Mouse (Mus musculus) hindbrain, postnatal 0 days (tissue): ENCODE results near the gene Pim3. TPM values are rescaled to one million over a fixed set of nuclear protein-coding genes. Genes with fewer than 3 reads are reported as not detected.

ENCODE experiments used
- ATAC-seq: fragments of 200-750 bp; cut with Nextera tagmentation; 2 replicates; pipeline ENCODE4 v1.8.0; 2017; ENCODE audit warnings: mild to moderate bottlenecking, moderate TSS enrichment, moderate library complexity
- DNase-seq: peaks from one replicate; pipeline ENCODE4 v3.0.0-alpha.2; 2015; ENCODE audit warnings: low spot score
- H3K27ac ChIP-seq: fragments of 300-500 bp; sonication (generic); 2 replicates; pipeline ENCODE4 v1.5.1; 2014; ENCODE audit warnings: mild to moderate bottlenecking
- H3K27me3 ChIP-seq: fragments of 300-500 bp; sonication (generic); 2 replicates; pipeline ENCODE4 v1.6.1; 2014; ENCODE audit warnings: low read length, mixed read lengths; ENCODE audit not compliant: insufficient read depth
- H3K36me3 ChIP-seq: fragments of 300-500 bp; sonication (generic); 2 replicates; pipeline ENCODE4 v1.6.1; 2014; ENCODE audit warnings: low read length, mixed read lengths; ENCODE audit not compliant: insufficient read depth
- H3K4me1 ChIP-seq: fragments of 300-500 bp; sonication (generic); 2 replicates; pipeline ENCODE4 v1.6.1; 2014; ENCODE audit warnings: antibody characterized with exemption, low read length, mixed read lengths; ENCODE audit not compliant: insufficient read depth
- H3K4me2 ChIP-seq: fragments of 300-500 bp; sonication (generic); 2 replicates; pipeline ENCODE4 v1.6.1; 2014; ENCODE audit warnings: low read depth, mild to moderate bottlenecking, low read length, moderate library complexity, mixed read lengths
- H3K4me3 ChIP-seq: fragments of 300-500 bp; sonication (generic); 2 replicates; pipeline ENCODE4 v1.5.1; 2014; ENCODE audit warnings: low read length
- H3K9ac ChIP-seq: fragments of 300-500 bp; sonication (generic); replicated peaks from 2 replicates; pipeline ENCODE4 v1.6.1; 2014; ENCODE audit warnings: mild to moderate bottlenecking, low read length, moderate library complexity, mixed read lengths
- H3K9me3 ChIP-seq: fragments of 300-500 bp; sonication (generic); 2 replicates; pipeline ENCODE4 v1.6.1; 2016; ENCODE audit warnings: low read length, mixed read lengths
- CTCF ChIP-seq: IDR thresholded peaks from 2 replicates; pipeline ENCODE4 v1.5.1; 2016; ENCODE audit warnings: antibody characterized with exemption, control low read depth, low read depth
- WGBS: fragments of 180-500 bp; shearing (Covaris S2); extraction: QIAGEN DNeasy Blood & Tissue Kit; methylation state at CpG from one replicate; pipeline ENCODE4 v1.1.7; 2014; 5-methylcytosine and 5-hydroxymethylcytosine counted together
- polyA plus RNA-seq: library from polyadenylated mRNA; unstranded; fragments of >200 nt; fragmentation: Nextera tagmentation; extraction: Ambion mirVana; gene quantifications from 2 replicates; pipeline ENCODE4 v1.2.1, GENCODE M21; 2015
- total RNA-seq: library from RNA; depleted of rRNA; stranded (reverse); fragments of >200 nt; gene quantifications from 2 replicates; pipeline ENCODE4 v1.2.3, GENCODE M21; 2014; rRNA removed

The Pim3 gene
- total and polyA plus RNA-seq, 2 experiments from 2014 or later, result 69.8 to 104 TPM

- Histone ChIP-seq H3K9me3 (no peaks in the 10 kb centered on the region), H3K4me2 (no peak overlapping the region), H3K36me3 (no peaks in the 10 kb centered on the region), H3K4me3 (no peak overlapping the region), H3K27ac (no peak overlapping the region), H3K27me3 (no peaks in the 10 kb centered on the region), H3K4me1 (no peaks in the 10 kb centered on the region), H3K9ac (no peak overlapping the region)
- DNase-seq, result no peak
- no peak for ATAC-seq
- WGBS, result 94% methylated on average over 7 of the region's 7 CpGs
- TF ChIP-seq CTCF, result no peak
Measured at GRCm38 (mm10) chr15:88915046-88915445, 53.1 kb downstream of the Pim3 start.

Other genes starting within 250 kb of the Pim3 start
- 43.5 and 45.2 TPM in 2 replicates for gene Brd1, start 128.0 kb upstream of the Pim3 start, total RNA-seq
- gene Brd1, start 128.0 kb upstream of the Pim3 start, polyA plus RNA-seq, result 12.4 and 13.1 TPM in 2 replicates
- 18.6 and 18.8 TPM in 2 replicates for gene Zbed4, start 110.5 kb upstream of the Pim3 start, total RNA-seq
- gene Zbed4, start 110.5 kb upstream of the Pim3 start, polyA plus RNA-seq, result 4.8 and 5.4 TPM in 2 replicates
- 12.7 and 17.4 TPM in 2 replicates for gene Alg12, start 42.9 kb upstream of the Pim3 start, total RNA-seq
- gene Alg12, start 42.9 kb upstream of the Pim3 start, polyA plus RNA-seq, result 6.3 and 7.2 TPM in 2 replicates
- 15.9 and 18.9 TPM in 2 replicates for gene Creld2, start 42.5 kb upstream of the Pim3 start, total RNA-seq
- 38.9 and 40.1 TPM in 2 replicates for gene Creld2, start 42.5 kb upstream of the Pim3 start, polyA plus RNA-seq
- gene Ttll8, start 92.2 kb downstream of the Pim3 start, total RNA-seq, result 0.11 and 0.16 TPM in 2 replicates
- 0.14 and 0.45 TPM in 2 replicates for gene Ttll8, start 92.2 kb downstream of the Pim3 start, polyA plus RNA-seq
- 106 and 111 TPM in 2 replicates for gene Mlc1, start 116.8 kb downstream of the Pim3 start, total RNA-seq
- gene Mlc1, start 116.8 kb downstream of the Pim3 start, polyA plus RNA-seq, result 72.5 and 88.3 TPM in 2 replicates
- not detected in 2 replicates for gene Mov10l1, start 120.7 kb downstream of the Pim3 start, total RNA-seq
- not detected in 2 replicates for gene Mov10l1, start 120.7 kb downstream of the Pim3 start, polyA plus RNA-seq
- gene Panx2, start 197.5 kb downstream of the Pim3 start, total RNA-seq, result 17.9 and 26.5 TPM in 2 replicates
- 8.3 and 9.9 TPM in 2 replicates for gene Panx2, start 197.5 kb downstream of the Pim3 start, polyA plus RNA-seq
- gene Trabd, start 212.9 kb downstream of the Pim3 start, total RNA-seq, result 39.1 and 47.8 TPM in 2 replicates
- gene Trabd, start 212.9 kb downstream of the Pim3 start, polyA plus RNA-seq, result 26.1 and 26.2 TPM in 2 replicates
- 50.1 and 54.7 TPM in 2 replicates for gene Selenoo, start 226.9 kb downstream of the Pim3 start, total RNA-seq
- gene Selenoo, start 226.9 kb downstream of the Pim3 start, polyA plus RNA-seq, result 20.4 and 21.9 TPM in 2 replicates